ENCODE assay signal across 8 mouse cellular contexts in the genomic region with DNA sequence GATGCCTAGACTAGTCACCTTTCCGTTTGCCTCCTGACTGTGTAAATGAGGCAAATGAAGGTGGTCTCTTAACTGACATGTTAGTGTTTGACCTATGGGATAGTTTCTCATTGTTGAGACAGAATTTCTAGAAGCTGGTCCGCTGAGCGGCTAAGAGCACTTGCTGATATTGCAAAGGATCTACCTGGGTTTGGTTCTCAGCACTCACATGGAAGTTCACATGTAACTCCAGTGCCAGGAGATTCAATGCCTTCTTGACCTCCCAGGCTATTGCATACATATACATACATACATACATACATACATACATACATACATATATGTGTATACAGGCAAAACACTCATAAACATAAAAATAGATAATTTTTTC. TPM values are rescaled to one million over a fixed set of nuclear protein-coding genes. Genes with fewer than 3 reads are reported as not detected.
DNase-seq lines count a peak whose midpoint lies in the region; ATAC-seq and TF ChIP-seq lines count a peak whose summit lies in the region.

No protein-coding gene starts in this region.

- TF ChIP-seq CTCF in forebrain, postnatal 0 days (IDR thresholded peaks at IDR 0.05; ENCODE audit: low read depth): no peak
- no peak for TF ChIP-seq CTCF in liver, postnatal 0 days (IDR thresholded peaks at IDR 0.05; ENCODE audit: low read depth)

- in situ Hi-C loops in ES-E14 (cut with MboI; ENCODE audit: low sequenced_read_pairs in 2 of 2, unreplicated experiment in 2 of 2): no loop called here

- H3K4me1 ChIP-seq in heart, embryonic 13.5 days: peaks cover 18% of the 10 kb centered on the region
- peaks cover 2 to 3% of the 10 kb centered on the region in 2 experiments; a peak in 3 of 4 replicates for H3K4me1 ChIP-seq in ES-E14 (ENCODE audit: control insufficient read depth in 2 of 2, insufficient read depth in 2 of 2, low read length in 2 of 2, poor library complexity in 1 of 2)
- H3K4me1 ChIP-seq in forebrain, postnatal 0 days (ENCODE audit: insufficient read depth): peaks cover 7% of the 10 kb centered on the region; the same call in 1 of the 2 replicates
- peaks cover 10% of the 10 kb centered on the region for H3K4me1 ChIP-seq in liver, postnatal 0 days (ENCODE audit: insufficient read depth)

- H3K4me2 ChIP-seq in heart, embryonic 13.5 days: peak overlapping the region; percentile 79
- peak overlapping the region; percentile 45 for H3K4me2 ChIP-seq in forebrain, postnatal 0 days (ENCODE audit: low read depth)
- peak overlapping the region; percentile 88 for H3K4me2 ChIP-seq in liver, postnatal 0 days (ENCODE audit: low read depth, low read length)

- intact Hi-C loops in heart, postnatal 25 days (cut with DNase I): no loop called here

- peak overlapping the region; percentile 97 for H3K9ac ChIP-seq in heart, embryonic 13.5 days
- H3K9ac ChIP-seq in ES-E14 (ENCODE audit: insufficient read depth, low read depth, low read length, poor library complexity, severe bottlenecking): peak overlapping the region; percentile 3; the same call in 1 of the 2 replicates
- H3K9ac ChIP-seq in forebrain, postnatal 0 days: peak overlapping the region; percentile 94
- peak overlapping the region; percentile 96 for H3K9ac ChIP-seq in liver, postnatal 0 days (replicated peaks)

- H3K27ac ChIP-seq in heart, embryonic 13.5 days (replicated peaks): peak overlapping the region; percentile 96
- peak overlapping the region; percentile 29; the same call in 1 of the 2 replicates for H3K27ac ChIP-seq in ES-E14 (ENCODE audit: insufficient read depth, low read depth, low read length, poor library complexity, severe bottlenecking)
- H3K27ac ChIP-seq in forebrain, postnatal 0 days (ENCODE audit: low read depth, low read length): peak overlapping the region; percentile 99
- peak overlapping the region; percentile 99 for H3K27ac ChIP-seq in liver, postnatal 0 days (ENCODE audit: low read depth)

- no peak for ATAC-seq in heart, embryonic 13.5 days (ENCODE audit: extremely low read depth, insufficient number of reproducible peaks, low FRiP score, low TSS enrichment)
- ATAC-seq in forebrain, postnatal 0 days: no peak
- ATAC-seq in liver, postnatal 0 days: no peak

- peak overlapping the region; percentile 82 for H3K4me3 ChIP-seq in heart, embryonic 13.5 days
- no peak overlapping the region for H3K4me3 ChIP-seq in ES-E14 (ENCODE audit: insufficient read depth in 1 of 2, low read depth in 1 of 2, low read length in 2 of 2, poor library complexity in 1 of 2, severe bottlenecking in 1 of 2)
- peak overlapping the region; percentile 95 for H3K4me3 ChIP-seq in forebrain, postnatal 0 days (ENCODE audit: low read depth, low read length)
- no peak overlapping the region for H3K4me3 ChIP-seq in liver, postnatal 0 days (ENCODE audit: low read depth, low read length)

- H3K9me3 ChIP-seq in heart, embryonic 13.5 days: no peaks in the 10 kb centered on the region
- no peaks in the 10 kb centered on the region for H3K9me3 ChIP-seq in ES-E14 (ENCODE audit: control insufficient read depth, insufficient read depth, low read depth, low read length)
- H3K9me3 ChIP-seq in forebrain, postnatal 0 days (ENCODE audit: low read length): no peaks in the 10 kb centered on the region
- no peaks in the 10 kb centered on the region for H3K9me3 ChIP-seq in liver, postnatal 0 days (ENCODE audit: low read length)

- WGBS in heart, embryonic 13.5 days: 19% methylated on average over 3 of the region's 3 CpGs
- WGBS in forebrain, postnatal 0 days: 27% methylated on average over 3 of the region's 3 CpGs
- 26% methylated on average over 3 of the region's 3 CpGs for WGBS in liver, postnatal 0 days (ENCODE audit: insufficient replicate concordance)

- TF ChIP-seq EP300 in liver, postnatal 0 days (IDR thresholded peaks at IDR 0.05; ENCODE audit: low read depth): no peak

- no peaks in the 10 kb centered on the region for H3K27me3 ChIP-seq in heart, embryonic 13.5 days (replicated peaks)
- no peaks in the 10 kb centered on the region for H3K27me3 ChIP-seq in forebrain, postnatal 0 days (ENCODE audit: insufficient read depth, low read length)
- no peaks in the 10 kb centered on the region for H3K27me3 ChIP-seq in liver, postnatal 0 days (ENCODE audit: insufficient read depth, low read length)

- DNase-seq in heart, postnatal 25 days (ENCODE audit: low spot score): no peak
- no peak for DNase-seq in ES-E14 (ENCODE audit: low read depth, low spot score)
- DNase-seq in forebrain, postnatal 0 days: no peak
- no peak for DNase-seq in liver, postnatal 0 days
- no peak for DNase-seq in frontal cortex, postnatal 10 days (ENCODE audit: low spot score in 2 of 2)
- DNase-seq in urinary bladder, adult 2 months (ENCODE audit: low spot score): no peak
- no peak for DNase-seq in thymus, postnatal 10 days (ENCODE audit: low spot score in 2 of 2)

- peaks cover 39% of the 10 kb centered on the region for H3K36me3 ChIP-seq in heart, embryonic 13.5 days
- peaks cover 20% of the 10 kb centered on the region for H3K36me3 ChIP-seq in ES-E14 (ENCODE audit: control insufficient read depth, insufficient read depth, low read length, poor library complexity, severe bottlenecking)
- peaks cover 8% of the 10 kb centered on the region; the same call in 1 of the 2 replicates for H3K36me3 ChIP-seq in forebrain, postnatal 0 days (ENCODE audit: insufficient read depth)
- H3K36me3 ChIP-seq in liver, postnatal 0 days (replicated peaks; ENCODE audit: insufficient read depth, low read length): peaks cover 19% of the 10 kb centered on the region

TF ChIP-seq in ES-E14, 5 proteins besides CTCF, POLR2A, EP300 and RAD21:
- TF ChIP-seq HCFC1 (IDR thresholded peaks at IDR 0.05; ENCODE audit: borderline replicate concordance, insufficient read depth, low read length) (no peak), CHD2 (IDR thresholded peaks at IDR 0.05; ENCODE audit: low read depth, low read length) (no peak), ZC3H11A (IDR thresholded peaks at IDR 0.05; ENCODE audit: borderline replicate concordance, low read depth, low read length) (no peak), ZNF384 (IDR thresholded peaks at IDR 0.05; ENCODE audit: low read depth, low read length) (no peak), MAFK (IDR thresholded peaks at IDR 0.05; ENCODE audit: insufficient read depth, low read depth, low read length) (no peak)
TF ChIP-seq in ES-E14: peak in this region for 0.

RNA-seq across cellular contexts. Expression of gene Poldip3, which starts 0.9 kb away (rescaled TPM):
- polyA plus RNA-seq in heart, embryonic 13.5 days (2015; fragmentation: Nextera tagmentation; extraction: Ambion mirVana): 73.9 and 74.2 TPM in 2 replicates
- 10 to 100 TPM; 27.3 to 29.8 TPM for total RNA-seq in heart, postnatal 25 days (2021)
- 104 and 165 TPM in 2 replicates for total RNA-seq in ES-E14 (2012; rRNA removed)
- total RNA-seq in forebrain, postnatal 0 days (2014; rRNA removed): 86.6 and 100 TPM in 2 replicates
- 95.9 and 103 TPM in 2 replicates for polyA plus RNA-seq in forebrain, postnatal 0 days (2015; fragmentation: Nextera tagmentation; extraction: Ambion mirVana)
- 30.2 and 32.5 TPM in 2 replicates for polyA plus RNA-seq in liver, postnatal 0 days (2015; fragmentation: Nextera tagmentation; extraction: Ambion mirVana)
- 60.9 and 64.6 TPM in 2 replicates for polyA plus RNA-seq in urinary bladder, adult 2 months (2012; rRNA removed)

RNA-seq across cellular contexts. Expression of gene Cyb5r3, which starts 22.3 kb away (rescaled TPM):
- 127 and 137 TPM in 2 replicates for polyA plus RNA-seq in heart, embryonic 13.5 days (2015; fragmentation: Nextera tagmentation; extraction: Ambion mirVana)
- 10 to 100 TPM; 80.4 to 85.5 TPM for total RNA-seq in heart, postnatal 25 days (2021)
- 81.5 and 94.2 TPM in 2 replicates for total RNA-seq in ES-E14 (2012; rRNA removed)
- 81.2 and 92.5 TPM in 2 replicates for total RNA-seq in forebrain, postnatal 0 days (2014; rRNA removed)
- 88.3 and 149 TPM in 2 replicates for polyA plus RNA-seq in forebrain, postnatal 0 days (2015; fragmentation: Nextera tagmentation; extraction: Ambion mirVana)
- 89.1 and 94.2 TPM in 2 replicates for polyA plus RNA-seq in liver, postnatal 0 days (2015; fragmentation: Nextera tagmentation; extraction: Ambion mirVana)
- polyA plus RNA-seq in urinary bladder, adult 2 months (2012; rRNA removed): 131 and 197 TPM in 2 replicates

RNA-seq across cellular contexts. Expression of gene Rrp7a, which starts 27.5 kb away (rescaled TPM):
- polyA plus RNA-seq in heart, embryonic 13.5 days (2015; fragmentation: Nextera tagmentation; extraction: Ambion mirVana): 41.1 and 45.9 TPM in 2 replicates
- 10 to 100 TPM; 40.3 to 41.9 TPM for total RNA-seq in heart, postnatal 25 days (2021)
- 103 and 114 TPM in 2 replicates for total RNA-seq in ES-E14 (2012; rRNA removed)
- total RNA-seq in forebrain, postnatal 0 days (2014; rRNA removed): 104 and 122 TPM in 2 replicates
- polyA plus RNA-seq in forebrain, postnatal 0 days (2015; fragmentation: Nextera tagmentation; extraction: Ambion mirVana): 89.5 and 94.9 TPM in 2 replicates
- 15.2 and 16.0 TPM in 2 replicates for polyA plus RNA-seq in liver, postnatal 0 days (2015; fragmentation: Nextera tagmentation; extraction: Ambion mirVana)
- polyA plus RNA-seq in urinary bladder, adult 2 months (2012; rRNA removed): 56.1 and 60.9 TPM in 2 replicates

Comparison
In these comparisons a context has a peak if more than half of its experiments do, and no peak if none do; other contexts are left out.
1. H3K27ac ChIP-seq: peak in every context shown above with its lines; median percentile 99 in forebrain, postnatal 0 days; 99 in liver, postnatal 0 days; 96 in heart, embryonic 13.5 days; 29 in ES-E14.
2. H3K4me3 ChIP-seq: peak in heart, embryonic 13.5 days (single experiment) and forebrain, postnatal 0 days (single experiment); none in ES-E14 (0 of 2) and liver, postnatal 0 days (single experiment).
3. H3K9ac ChIP-seq: peak in every context shown above with its lines; median percentile 97 in heart, embryonic 13.5 days; 96 in liver, postnatal 0 days; 94 in forebrain, postnatal 0 days; 3 in ES-E14.
4. Peak in every context shown above with its lines, with median percentiles within 50 percentile points of each other: H3K4me2 ChIP-seq.